Mouse (Mus musculus) erythroblast, adult 5-6 weeks (primary cell): Measurements from ENCODE around the gene Sgsm3. TPM values are rescaled to one million over a fixed set of nuclear protein-coding genes. Genes with fewer than 3 reads are reported as not detected.

Experiments
- ATAC-seq: replicated peaks from 2 replicates; pipeline ENCODE4 v1.8.0; 2016; ENCODE audit warnings: moderate number of reproducible peaks, mild to moderate bottlenecking, moderate TSS enrichment, inconsistent platforms; ENCODE audit not compliant: poor library complexity, low FRiP score, severe bottlenecking
- total RNA-seq, 2 experiments: library from RNA; stranded (forward) in 1 of 2; stranded (reverse) in 1 of 2; fragments of 150-400 nt in 1 of 2; fragments of 200-764, 138-1000 nt in 1 of 2; gene quantifications; 2 replicates each; pipeline versions ENCODE4 v1.2.3 to v1.2.4; 2015 to 2017; ENCODE audit warnings: low replicate concordance in 2 of 2

The Sgsm3 gene
- total RNA-seq, 2 experiments from 2014 or later: 5.6 to 9.5 TPM

- ATAC-seq: no peak
Measured at GRCm38 (mm10) chr15:80974311-80974710, 3.3 kb upstream of the Sgsm3 start.

- no peak for ATAC-seq
Measured at GRCm38 (mm10) chr15:80975666-80976065, 1.9 kb upstream of the Sgsm3 start.

- no peak for ATAC-seq
Measured at GRCm38 (mm10) chr15:80979611-80980010, 2.0 kb downstream of the Sgsm3 start.

GRCm38 (mm10) chr15:80981176-80981575 lies 3.6 kb downstream of the Sgsm3 start:
- no peak for ATAC-seq

- no peak for ATAC-seq
Measured at GRCm38 (mm10) chr15:80983264-80983663, 5.7 kb downstream of the Sgsm3 start.

- ATAC-seq: no peak
Measured at GRCm38 (mm10) chr15:80988331-80988730, 10.8 kb downstream of the Sgsm3 start.

- no peak for ATAC-seq
Measured at GRCm38 (mm10) chr15:80989712-80990111, 12.1 kb downstream of the Sgsm3 start.

- no peak for ATAC-seq
Measured at GRCm38 (mm10) chr15:80994959-80995358, 17.4 kb downstream of the Sgsm3 start.

- ATAC-seq: no peak
Measured at GRCm38 (mm10) chr15:80996090-80996835, 18.7 kb downstream of the Sgsm3 start.

GRCm38 (mm10) chr15:80997077-80997476 lies 19.5 kb downstream of the Sgsm3 start:
- ATAC-seq: no peak

- ATAC-seq: no peak
Measured at GRCm38 (mm10) chr15:81000419-81001138, 23.0 kb downstream of the Sgsm3 start.

GRCm38 (mm10) chr15:81006127-81006735 lies 28.7 kb downstream of the Sgsm3 start:
- no peak for ATAC-seq

GRCm38 (mm10) chr15:81007339-81007738 lies 29.8 kb downstream of the Sgsm3 start:
- ATAC-seq: no peak

- no peak for ATAC-seq
Measured at GRCm38 (mm10) chr15:81007905-81008304, 30.3 kb downstream of the Sgsm3 start.

GRCm38 (mm10) chr15:81008689-81009123 lies 31.1 kb downstream of the Sgsm3 start:
- no peak for ATAC-seq

GRCm38 (mm10) chr15:81010114-81010513 lies 32.5 kb downstream of the Sgsm3 start:
- ATAC-seq: no peak

GRCm38 (mm10) chr15:81011523-81011922 lies 34.0 kb downstream of the Sgsm3 start:
- no peak for ATAC-seq

- no peak for ATAC-seq
Measured at GRCm38 (mm10) chr15:81012359-81012758, 34.8 kb downstream of the Sgsm3 start.

GRCm38 (mm10) chr15:81013186-81013585 lies 35.6 kb downstream of the Sgsm3 start:
- ATAC-seq: no peak

- ATAC-seq: no peak
Measured at GRCm38 (mm10) chr15:81015068-81015744, 37.6 kb downstream of the Sgsm3 start.
